Mouse (Mus musculus) kidney, adult 2 months (tissue): Measurements from ENCODE around the gene Tmem33.

Experiments used
- CTCF ChIP-seq: fragments of 200-500 bp; conservative IDR thresholded peaks from 2 replicates; pipeline ENCODE4 v1.5.1; 2011; ENCODE audit warnings: low read depth, mild to moderate bottlenecking, control low read depth, low read length, moderate library complexity, mixed read lengths; ENCODE audit not compliant: insufficient read depth, insufficient read length
- POLR2A ChIP-seq: fragments of 200-500 bp; IDR thresholded peaks from one replicate; pipeline ENCODE4 v1.6.1; 2011; ENCODE audit warnings: low read depth, low read length, control low read depth

- no peak for TF ChIP-seq CTCF
- TF ChIP-seq POLR2A: no peak
Measured at GRCm38 (mm10) chr5:67241713-67242112, 18.7 kb upstream of the Tmem33 start.
